Mouse (Mus musculus): ENCODE results near the gene Ptcd2.

DNA sequence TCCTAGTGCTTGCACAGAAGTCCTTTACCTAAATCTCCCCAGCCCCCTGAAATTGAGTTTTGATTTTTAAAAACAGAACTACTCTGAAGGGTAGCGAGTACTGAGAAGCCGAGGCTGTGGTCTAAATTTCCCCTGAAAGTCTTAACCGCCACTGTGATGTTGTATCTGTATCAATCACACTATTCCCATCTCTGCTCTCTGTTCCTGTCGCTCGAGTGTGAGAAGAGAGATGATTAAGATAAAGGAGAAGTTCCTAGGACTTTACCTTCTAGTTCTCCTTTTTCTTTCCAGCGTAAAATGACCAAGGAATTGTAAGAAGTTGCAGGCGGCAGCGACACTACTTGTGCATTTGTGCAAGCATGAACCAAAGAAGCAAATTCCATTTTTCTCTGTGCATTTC, 38.3 kb downstream of the Ptcd2 start:
- TF ChIP-seq GATA1 (IDR thresholded peaks at IDR 0.05; ENCODE audit: borderline replicate concordance, low read length) (no peak), FLI1 (IDR thresholded peaks at IDR 0.05; ENCODE audit: low read length) (no peak)
